Mouse (Mus musculus): ENCODE data around the gene Khdc1a. TPM values are rescaled to one million over a fixed set of nuclear protein-coding genes. Genes with fewer than 3 reads are reported as not detected.

The Khdc1a gene
- total RNA-seq, 4 experiments from 2014 or later, result not detected

GRCm38 (mm10) chr1:21391138-21391671 lies 41.8 kb downstream of the Khdc1a start:
- no peak for DNase-seq (ENCODE audit: low spot score in 2 of 2)

Other genes starting within 250 kb of the Khdc1a start
- 10 to 100 TPM; 26.5 to 31.7 (median 28.4) TPM for gene Tmem14a, start 131.1 kb upstream of the Khdc1a start, total RNA-seq (2022)
- 1 to 10 TPM; 1.1 to 2.2 (median 1.4) TPM for gene Gsta3, start 109.1 kb upstream of the Khdc1a start, total RNA-seq (2022)
- gene Khdc1c, start 18.7 kb downstream of the Khdc1a start, total RNA-seq (2022), result not detected
- not detected for gene Khdc1b, start 33.9 kb downstream of the Khdc1a start, total RNA-seq (2022)

Data from layer of hippocampus, adult 8-10 months (tissue).